Mouse (Mus musculus): Measurements from ENCODE around the gene Gpr39. TPM values are rescaled to one million over a fixed set of nuclear protein-coding genes. Genes with fewer than 3 reads are reported as not detected.

The Gpr39 gene
- polyA plus RNA-seq, 1 experiment = not detected

Other genes starting within 250 kb of the Gpr39 start
- gene Actr3, start 241.3 kb upstream of the Gpr39 start, polyA plus RNA-seq (2012; ENCODE audit: insufficient read depth, insufficient read length, missing spikeins) = 102 and 107 TPM in 2 replicates
- gene Slc35f5, start 116.4 kb upstream of the Gpr39 start, polyA plus RNA-seq (2012; ENCODE audit: insufficient read depth, insufficient read length, missing spikeins) = 23.1 and 30.5 TPM in 2 replicates
- gene Lypd1, start 236.1 kb downstream of the Gpr39 start, polyA plus RNA-seq (2012; ENCODE audit: insufficient read depth, insufficient read length, missing spikeins) = 0.48 and 1.0 TPM in 2 replicates